Mouse (Mus musculus) liver, postnatal 0 days (tissue): Measurements from ENCODE around the gene Wdr95. TPM values are rescaled to one million over a fixed set of nuclear protein-coding genes. Genes with fewer than 3 reads are reported as not detected.
"Not testable (repeated sequence)": the region's sequence is repeated elsewhere in the genome, so short reads cannot be mapped to it uniquely, and the experiment has no call there.

ENCODE experiments used
- ATAC-seq: fragments of 200-750 bp; cut with Nextera tagmentation; 2 replicates; pipeline ENCODE4 v1.8.0; 2017; ENCODE audit warnings: mild to moderate bottlenecking, moderate library complexity
- DNase-seq: peaks from one replicate; pipeline ENCODE4 v3.0.0-alpha.2; 2016
- H3K27ac ChIP-seq: fragments of 300-500 bp; sonication (generic); 2 replicates; pipeline ENCODE4 v1.5.1; 2014; ENCODE audit warnings: antibody characterized with exemption, moderate library complexity, mild to moderate bottlenecking, low read depth
- H3K27me3 ChIP-seq: fragments of 300-500 bp; sonication (generic); 2 replicates; pipeline ENCODE4 v1.6.1; 2014; ENCODE audit warnings: low read length, control low read depth, mixed read lengths; ENCODE audit not compliant: insufficient read depth
- H3K36me3 ChIP-seq: fragments of 300-500 bp; sonication (generic); replicated peaks from 2 replicates; pipeline ENCODE4 v1.6.1; 2014; ENCODE audit warnings: mild to moderate bottlenecking, control low read depth, low read length, moderate library complexity, mixed read lengths; ENCODE audit not compliant: insufficient read depth
- H3K4me1 ChIP-seq: fragments of 300-500 bp; sonication (generic); 2 replicates; pipeline ENCODE4 v1.6.1; 2014; ENCODE audit warnings: antibody characterized with exemption, mild to moderate bottlenecking, control low read depth; ENCODE audit not compliant: insufficient read depth
- H3K4me2 ChIP-seq: fragments of 300-500 bp; sonication (generic); 2 replicates; pipeline ENCODE4 v1.6.1; 2014; ENCODE audit warnings: low read depth, mild to moderate bottlenecking, low read length, moderate library complexity, mixed read lengths
- H3K4me3 ChIP-seq: fragments of 300-500 bp; sonication (generic); 2 replicates; pipeline ENCODE4 v1.5.1; 2014; ENCODE audit warnings: low read depth, low read length
- H3K9ac ChIP-seq: fragments of 300-500 bp; sonication (generic); replicated peaks from 2 replicates; pipeline ENCODE4 v1.6.1; 2014; ENCODE audit warnings: mild to moderate bottlenecking, moderate library complexity
- H3K9me3 ChIP-seq: fragments of 300-500 bp; sonication (generic); 2 replicates; pipeline ENCODE4 v1.6.1; 2016; ENCODE audit warnings: mild to moderate bottlenecking, control low read depth, low read length, mixed read lengths
- CTCF ChIP-seq: sonication (generic); IDR thresholded peaks from 2 replicates; pipeline ENCODE4 v1.5.1; 2016; ENCODE audit warnings: antibody characterized with exemption, low read depth
- EP300 ChIP-seq: IDR thresholded peaks from 2 replicates; pipeline ENCODE4 v1.6.1; 2016; ENCODE audit warnings: antibody characterized with exemption, low read depth, mild to moderate bottlenecking
- WGBS: fragments of 180-500 bp; shearing (Covaris S2); extraction: QIAGEN DNeasy Blood & Tissue Kit; methylation state at CpG from one replicate; pipeline ENCODE4 v1.1.7; 2014; ENCODE audit not compliant: insufficient replicate concordance; 5-methylcytosine and 5-hydroxymethylcytosine counted together
- polyA plus RNA-seq: library from polyadenylated mRNA; unstranded; fragments of >200 nt; fragmentation: Nextera tagmentation; extraction: Ambion mirVana; gene quantifications from 2 replicates; pipeline ENCODE4 v1.2.1, GENCODE M21; 2015

Gene Wdr95
- polyA plus RNA-seq, 1 experiment from 2014 or later = not detected

DNA sequence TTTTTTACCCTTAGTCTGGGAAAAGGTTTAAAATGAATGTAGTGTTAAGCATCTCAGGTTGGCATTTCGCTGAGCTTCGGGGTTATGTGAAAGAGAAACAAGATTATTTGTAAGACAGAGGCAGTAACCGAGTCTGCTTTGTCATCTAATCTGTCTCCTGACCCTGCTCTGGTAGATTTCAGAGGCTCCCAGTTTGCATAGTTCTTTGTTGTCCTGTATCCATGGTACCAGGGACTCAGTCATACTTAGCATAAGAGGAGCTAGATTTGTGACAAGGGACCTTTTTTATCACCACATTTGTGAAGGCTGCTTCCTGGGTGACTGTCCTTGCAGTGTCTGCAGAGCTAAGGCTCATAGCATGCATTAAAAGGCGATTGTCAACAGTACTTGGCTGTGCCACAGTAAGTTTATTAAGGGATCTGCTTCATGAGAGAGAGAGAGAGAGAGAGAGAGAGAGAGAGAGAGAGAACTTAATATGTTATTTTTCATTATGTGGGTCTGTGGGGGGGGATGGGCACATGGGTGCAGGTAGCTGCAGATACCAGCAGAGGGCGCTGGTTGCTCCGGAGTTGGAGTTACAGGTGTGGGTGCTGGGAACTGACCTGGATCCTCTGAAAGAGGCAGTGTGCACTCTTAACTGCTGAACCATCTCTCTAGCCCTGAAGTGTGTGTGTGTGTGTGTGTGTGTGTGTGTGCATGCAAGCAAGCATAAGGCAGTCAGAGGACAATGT, 3.3 kb upstream of the Wdr95 start:
- no peak for DNase-seq

DNA sequence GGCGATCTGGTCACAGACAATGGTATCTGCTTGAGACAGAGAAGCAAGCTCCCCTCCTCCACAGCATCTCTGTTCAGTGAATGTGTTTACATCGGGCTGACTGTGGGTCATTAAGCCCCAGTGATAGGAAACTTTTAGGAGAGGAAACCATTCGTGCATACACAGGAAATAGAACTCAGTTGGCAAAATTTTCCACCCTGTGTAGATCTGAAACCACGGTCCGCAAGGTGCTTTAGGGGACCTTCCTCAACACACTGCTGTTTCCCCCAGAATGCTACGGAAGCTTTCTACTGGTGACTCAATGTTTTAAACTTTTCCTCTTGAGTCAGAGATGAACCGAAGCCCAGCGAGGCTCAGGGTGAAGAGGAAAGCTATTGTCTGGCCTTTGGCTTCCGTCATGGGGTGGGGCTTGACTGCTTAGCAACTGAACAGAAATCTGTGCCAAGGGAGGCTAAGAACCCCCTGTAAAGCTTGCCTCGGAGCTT, 2.0 kb upstream of the Wdr95 start:
- Histone ChIP-seq H3K9me3 (no peaks in the 10 kb centered on the region), H3K27ac (no peak overlapping the region), H3K4me1 (no peaks in the 10 kb centered on the region), H3K27me3 (0 out of 2 replicates have a peak, but pooled peaks cover 2% of the 10 kb centered on the region), H3K4me3 (no peak overlapping the region), H3K36me3 (no peaks in the 10 kb centered on the region), H3K9ac (no peak overlapping the region), H3K4me2 (peak overlapping the region; percentile 33)
- WGBS = 18% methylated on average over 10 of the region's 10 CpGs
- DNase-seq (no peak), ATAC-seq (peak; percentile 19; the same call in 1 of the 2 replicates)
- TF ChIP-seq CTCF = no peak
- TF ChIP-seq EP300 = no peak

More for the DNA sequence above, 3.3 kb upstream of the Wdr95 start:
- Histone ChIP-seq H3K4me1 (no peaks in the 10 kb centered on the region), H3K36me3 (no peaks in the 10 kb centered on the region), H3K27me3 (0 out of 2 replicates have a peak, but pooled peaks cover 2% of the 10 kb centered on the region), H3K9me3 (no peaks in the 10 kb centered on the region), H3K4me3 (no peak overlapping the region), H3K9ac (no peak overlapping the region), H3K27ac (no peak overlapping the region), H3K4me2 (no peak overlapping the region)
- TF ChIP-seq EP300 = no peak
- TF ChIP-seq CTCF = peak; percentile 50
- WGBS = 44% methylated on average over 6 of the region's 6 CpGs
- no peak for ATAC-seq

DNA sequence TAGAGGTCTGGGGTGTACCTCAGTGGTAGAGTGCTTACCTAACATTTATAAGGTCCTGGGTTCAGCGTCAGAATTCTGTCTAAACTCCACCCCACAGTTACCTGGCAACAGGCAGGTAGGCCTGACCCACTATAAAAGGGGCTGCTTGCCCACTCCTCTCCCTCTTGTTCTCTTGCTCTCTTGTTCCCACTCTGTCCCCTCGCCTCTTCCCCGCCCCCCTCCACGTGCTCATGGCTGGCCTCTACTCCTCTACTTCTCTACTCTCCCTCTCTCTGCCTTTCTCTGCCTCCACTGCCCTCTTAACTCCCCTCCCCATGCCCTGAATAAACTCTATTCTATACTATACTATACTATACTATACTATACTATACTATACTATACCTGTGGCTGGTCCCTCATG, 1.2 kb upstream of the Wdr95 start:
- not testable (repeated sequence) for H3K4me3 ChIP-seq, DNase-seq, H3K9ac ChIP-seq, H3K36me3 ChIP-seq, ATAC-seq, H3K27ac ChIP-seq, H3K4me1 ChIP-seq, H3K27me3 ChIP-seq, H3K4me2 ChIP-seq, H3K9me3 ChIP-seq
- WGBS = 76% methylated on average over 4 of the region's 4 CpGs

DNA sequence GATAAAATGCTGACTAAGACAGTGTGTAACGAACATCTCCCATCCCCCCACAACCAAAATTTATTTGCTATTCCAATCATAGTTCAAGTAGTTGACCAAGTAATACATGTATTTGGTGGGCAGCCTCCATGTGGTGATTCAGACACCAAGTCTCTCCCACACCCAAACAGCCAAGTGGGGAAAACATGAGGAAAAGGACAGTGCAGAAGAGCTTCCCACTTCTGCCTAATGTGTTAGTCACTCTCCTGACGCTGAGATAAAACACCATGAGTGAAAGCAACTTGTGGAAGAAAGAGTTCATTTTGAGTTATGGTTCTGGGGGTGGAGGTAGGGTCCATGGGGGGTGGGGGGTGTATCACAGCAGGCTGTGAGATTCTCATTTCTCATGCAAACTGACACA, 5.4 kb downstream of the Wdr95 start:
- DNase-seq (no peak), ATAC-seq (no peak)
- no peak overlapping the region for H3K27ac ChIP-seq
- 69% methylated on average over 2 of the region's 2 CpGs for WGBS
- TF ChIP-seq CTCF (no peak), EP300 (no peak)
- H3K9me3 ChIP-seq = no peaks in the 10 kb centered on the region
- H3K36me3 ChIP-seq = no peaks in the 10 kb centered on the region
- H3K9ac ChIP-seq = no peak overlapping the region
- no peak overlapping the region for H3K4me2 ChIP-seq
- H3K27me3 ChIP-seq = no peaks in the 10 kb centered on the region
- H3K4me3 ChIP-seq = no peak overlapping the region
- H3K4me1 ChIP-seq = no peaks in the 10 kb centered on the region

DNA sequence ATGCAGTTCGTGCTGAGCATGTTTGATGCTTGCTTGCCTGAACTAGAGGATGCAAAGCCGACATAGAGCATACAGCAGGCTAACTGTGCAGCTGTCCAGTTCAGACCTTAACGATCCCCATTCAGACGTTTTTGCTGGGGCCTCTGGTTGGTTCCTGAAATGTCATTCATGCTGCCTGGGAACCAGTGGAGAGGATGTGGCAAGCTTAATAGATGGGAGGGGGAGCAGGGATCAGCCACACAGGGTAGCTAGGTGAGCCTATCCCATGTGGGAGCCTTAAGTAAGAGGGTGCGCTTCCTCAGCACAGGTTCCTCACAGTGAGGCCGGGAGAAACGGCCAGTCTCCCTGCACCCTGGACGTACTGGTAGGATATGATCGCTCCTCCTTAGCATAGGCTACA, 7.5 kb downstream of the Wdr95 start:
- TF ChIP-seq CTCF = no peak
- TF ChIP-seq EP300 = no peak
- Histone ChIP-seq H3K4me1 (no peaks in the 10 kb centered on the region), H3K4me2 (no peak overlapping the region), H3K9ac (no peak overlapping the region), H3K9me3 (no peaks in the 10 kb centered on the region), H3K27ac (no peak overlapping the region), H3K27me3 (no peaks in the 10 kb centered on the region), H3K36me3 (no peaks in the 10 kb centered on the region), H3K4me3 (no peak overlapping the region)
- WGBS = 54% methylated on average over 9 of the region's 9 CpGs
- ATAC-seq = no peak
- DNase-seq = no peak

DNA sequence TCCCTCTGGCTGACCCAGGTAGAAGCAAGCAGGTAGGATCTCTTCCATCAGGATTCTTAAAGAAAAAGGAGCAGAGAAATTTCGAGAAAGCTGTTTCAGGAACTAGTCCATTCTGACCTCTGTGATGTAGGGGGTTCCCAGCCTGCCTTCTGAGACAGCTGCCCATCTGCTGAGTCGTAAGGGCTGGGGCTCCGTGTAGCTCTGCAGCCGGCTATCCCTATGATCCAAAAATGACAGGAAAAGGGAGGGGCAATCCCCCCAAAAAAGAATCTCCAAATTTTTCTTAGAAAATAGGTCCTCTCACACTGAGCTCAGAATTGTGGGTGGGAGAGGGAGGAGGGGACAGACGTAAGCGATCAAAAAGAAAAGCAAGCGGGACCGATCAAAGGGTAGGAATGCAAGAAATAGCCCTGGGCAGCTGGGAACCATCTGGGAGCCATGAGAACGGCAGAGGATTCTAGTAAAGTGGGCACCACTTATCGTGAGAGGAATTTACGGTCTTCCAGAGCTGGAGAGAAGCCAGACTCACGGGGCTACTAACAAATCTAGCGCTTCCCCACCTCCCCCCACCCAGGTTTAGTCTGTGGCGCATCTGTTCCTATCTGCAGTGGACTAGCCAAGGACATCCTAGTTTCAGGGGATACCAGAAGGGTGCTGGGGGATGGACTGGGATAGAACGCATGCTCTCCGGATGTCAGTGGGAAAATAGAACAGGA, 9.5 kb downstream of the Wdr95 start:
- ATAC-seq = no peak
- 44% methylated on average over 16 of the region's 16 CpGs for WGBS
- DNase-seq = no peak
- Histone ChIP-seq H3K27me3 (no peaks in the 10 kb centered on the region), H3K4me1 (no peaks in the 10 kb centered on the region), H3K9ac (no peak overlapping the region), H3K4me2 (no peak overlapping the region), H3K9me3 (no peaks in the 10 kb centered on the region), H3K36me3 (no peaks in the 10 kb centered on the region), H3K27ac (no peak overlapping the region), H3K4me3 (no peak overlapping the region)
- TF ChIP-seq CTCF (no peak), EP300 (no peak)
